ENCODE assay signal across 8 mouse cellular contexts in genomic region chr3:66981101-66981661, GRCm38 (mm10). TPM values are rescaled to one million over a fixed set of nuclear protein-coding genes. Genes with fewer than 3 reads are reported as not detected.
DNase-seq lines count a peak whose midpoint lies in the region; ATAC-seq and TF ChIP-seq lines count a peak whose summit lies in the region.

Gene Rsrc1 (plus strand): TSS chr3:66981390.

- peak within 1 kb of the TSS; percentile 70 for H3K4me2 ChIP-seq in forebrain, embryonic 11.5 days (ENCODE audit: low read depth, low read length, severe bottlenecking)
- H3K4me2 ChIP-seq in stomach, embryonic 15.5 days, result peak within 1 kb of the TSS; percentile 89

- H3K36me3 ChIP-seq in forebrain, embryonic 11.5 days (ENCODE audit: control insufficient read depth, insufficient read depth, low read length), result no peaks in the 10 kb centered on the region
- no peaks in the 10 kb centered on the region for H3K36me3 ChIP-seq in stomach, embryonic 15.5 days

- intact Hi-C loops in heart, postnatal 25 days (cut with DNase I), result loop anchor here (10.0 kb wide), 1 partner anchor 594 kb away; no protein-coding TSS in a partner anchor

- H3K27me3 ChIP-seq in cerebellum, adult 2 months (ENCODE audit: control insufficient read depth, insufficient read depth, low read length), result peaks cover 27% of the 10 kb centered on the region; the same call in 1 of the 2 replicates
- H3K27me3 ChIP-seq in forebrain, embryonic 11.5 days (ENCODE audit: control insufficient read depth, insufficient read depth, low read length), result peaks cover 67% of the 10 kb centered on the region
- H3K27me3 ChIP-seq in stomach, embryonic 15.5 days (replicated peaks), result peaks cover 65% of the 10 kb centered on the region

- no peak for TF ChIP-seq POLR2A in cerebellum, adult 2 months (IDR thresholded peaks at IDR 0.05; ENCODE audit: borderline replicate concordance, insufficient read depth, low read length)

- peak within 1 kb of the TSS; percentile 52 for H3K9ac ChIP-seq in forebrain, embryonic 11.5 days (ENCODE audit: low read length)
- no peak within 1 kb of the TSS for H3K9ac ChIP-seq in stomach, embryonic 15.5 days

- no peak for ATAC-seq in activated CD4-positive, CD25-positive, alpha-beta regulatory T cell, adult 4 months
- peak; percentile 52 for ATAC-seq in forebrain, embryonic 11.5 days (replicated peaks; ENCODE audit: low FRiP score)
- ATAC-seq in stomach, embryonic 15.5 days (ENCODE audit: insufficient read depth, low FRiP score, low read depth), result peak; percentile 29

- DNase-seq in cerebellum, adult 2 months, result peak; percentile 34 to 56
- DNase-seq in cerebellum, adult 11-12 months, result no peak
- DNase-seq in forebrain, embryonic 11.5 days (ENCODE audit: low spot score), result peak; percentile 80
- peak; percentile 13 for DNase-seq in heart, postnatal 25 days (ENCODE audit: low spot score)
- peak in 1 of 2 experiments; percentile 25 for DNase-seq in layer of hippocampus, postnatal 10 days (ENCODE audit: low spot score in 2 of 2)
- peak; percentile 39 for DNase-seq in lung, postnatal 36 days

- WGBS in cerebellum, adult 2 months, result under 1% methylated on average over 60 of the region's 62 CpGs
- WGBS in forebrain, embryonic 11.5 days, result under 1% methylated on average over 45 of the region's 62 CpGs
- under 1% methylated on average over 52 of the region's 62 CpGs for WGBS in stomach, embryonic 15.5 days

- no peak within 1 kb of the TSS for H3K4me3 ChIP-seq in cerebellum, adult 2 months (replicated peaks; ENCODE audit: insufficient read depth, low read depth, low read length)
- peak within 1 kb of the TSS; percentile 42 for H3K4me3 ChIP-seq in forebrain, embryonic 11.5 days (ENCODE audit: low read depth, low read length)
- H3K4me3 ChIP-seq in stomach, embryonic 15.5 days (replicated peaks), result peak within 1 kb of the TSS; percentile 45

- H3K27ac ChIP-seq in cerebellum, adult 2 months (ENCODE audit: insufficient read depth, low read length), result no peak within 1 kb of the TSS
- no peak within 1 kb of the TSS for H3K27ac ChIP-seq in forebrain, embryonic 11.5 days (ENCODE audit: low read depth, low read length)
- H3K27ac ChIP-seq in stomach, embryonic 15.5 days, result no peak within 1 kb of the TSS

- TF ChIP-seq CTCF in cerebellum, adult 2 months (IDR thresholded peaks at IDR 0.05; ENCODE audit: borderline replicate concordance, insufficient read depth, low read depth, low read length), result no peak

- no peaks in the 10 kb centered on the region for H3K4me1 ChIP-seq in cerebellum, adult 2 months (ENCODE audit: control insufficient read depth, insufficient read depth, low read length)
- peaks cover 12% of the 10 kb centered on the region; the same call in 1 of the 2 replicates for H3K4me1 ChIP-seq in forebrain, embryonic 11.5 days (replicated peaks; ENCODE audit: control insufficient read depth, insufficient read depth, low read length)
- peaks cover 18% of the 10 kb centered on the region for H3K4me1 ChIP-seq in stomach, embryonic 15.5 days

- H3K9me3 ChIP-seq in forebrain, embryonic 11.5 days (ENCODE audit: control insufficient read depth, low read length), result no peaks in the 10 kb centered on the region
- no peaks in the 10 kb centered on the region for H3K9me3 ChIP-seq in stomach, embryonic 15.5 days

RNA-seq across cellular contexts. Expression of gene Rsrc1, which starts in this region (rescaled TPM):
- 24.6 and 27.0 TPM in 2 replicates for polyA plus RNA-seq in cerebellum, adult 2 months (2012; rRNA removed)
- 10 to 100 TPM; 32.0 to 42.4 TPM for polyA plus RNA-seq in activated CD4-positive, CD25-positive, alpha-beta regulatory T cell, adult 4 months (2017; shearing (Covaris generic))
- polyA plus RNA-seq in forebrain, embryonic 11.5 days (2014; fragmentation: Nextera tagmentation; extraction: Ambion mirVana), result 42.3 and 44.6 TPM in 2 replicates
- total RNA-seq in heart, postnatal 25 days (2021), result 10 to 100 TPM in 1 of 2 experiments, 1 to 10 TPM in 1; 8.9 to 13.8 TPM
- total RNA-seq in layer of hippocampus, postnatal 10 days (2021), result 10 to 100 TPM; 30.4 to 30.8 TPM
- 25.1 and 27.1 TPM in 2 replicates for polyA plus RNA-seq in stomach, embryonic 15.5 days (2015; fragmentation: Nextera tagmentation; extraction: Ambion mirVana)
